Mouse (Mus musculus) heart, embryonic 16.5 days (tissue): ENCODE results near the gene Vmn1r188. TPM values are rescaled to one million over a fixed set of nuclear protein-coding genes. Genes with fewer than 3 reads are reported as not detected.
"Not testable (repeated sequence)": the region's sequence is repeated elsewhere in the genome, so short reads cannot be mapped to it uniquely, and the experiment has no call there.

Experiments used
- ATAC-seq: fragments of 200-750 bp; cut with Nextera tagmentation; replicated peaks from 2 replicates; pipeline ENCODE4 v1.8.0; 2017; ENCODE audit warnings: moderate number of reproducible peaks; ENCODE audit not compliant: insufficient read depth, low FRiP score; ENCODE audit errors: extremely low read depth
- H3K27ac ChIP-seq: fragments of 300-500 bp; sonication (generic); 2 replicates; pipeline ENCODE4 v1.5.1; 2014; ENCODE audit warnings: mild to moderate bottlenecking, low read length, control low read depth, moderate library complexity
- H3K27me3 ChIP-seq: fragments of 300-500 bp; sonication (generic); 2 replicates; pipeline ENCODE4 v1.6.1; 2014; ENCODE audit warnings: low read length, mixed read lengths; ENCODE audit not compliant: control insufficient read depth, insufficient read depth
- H3K36me3 ChIP-seq: fragments of 300-500 bp; sonication (generic); 2 replicates; pipeline ENCODE4 v1.6.1; 2014; ENCODE audit not compliant: control insufficient read depth, insufficient read depth
- H3K4me1 ChIP-seq: fragments of 300-500 bp; sonication (generic); 2 replicates; pipeline ENCODE4 v1.6.1; 2014; ENCODE audit warnings: low read length, mixed read lengths; ENCODE audit not compliant: control insufficient read depth, insufficient read depth
- H3K4me2 ChIP-seq: fragments of 300-500 bp; sonication (generic); 2 replicates; pipeline ENCODE4 v1.6.1; 2014; ENCODE audit warnings: low read depth, mild to moderate bottlenecking, control low read depth, low read length
- H3K4me3 ChIP-seq: fragments of 300-500 bp; sonication (generic); 2 replicates; pipeline ENCODE4 v1.5.1; 2014; ENCODE audit warnings: mild to moderate bottlenecking, control low read depth, low read length
- H3K9ac ChIP-seq: fragments of 300-500 bp; sonication (generic); 2 replicates; pipeline ENCODE4 v1.6.1; 2014; ENCODE audit warnings: low read length, control low read depth
- H3K9me3 ChIP-seq: fragments of 300-500 bp; sonication (generic); replicated peaks from 2 replicates; pipeline ENCODE4 v1.6.1; 2016; ENCODE audit warnings: low read length; ENCODE audit not compliant: control insufficient read depth
- WGBS: fragments of 180-500 bp; shearing (Covaris S2); extraction: QIAGEN DNeasy Blood & Tissue Kit; methylation state at CpG from one replicate; pipeline ENCODE4 v1.1.7; 2014; 5-methylcytosine and 5-hydroxymethylcytosine counted together
- polyA plus RNA-seq: library from polyadenylated mRNA; unstranded; fragments of >200 nt; fragmentation: Nextera tagmentation; extraction: Ambion mirVana; gene quantifications from 2 replicates; pipeline ENCODE4 v1.2.1, GENCODE M21; 2015

Gene Vmn1r188
- polyA plus RNA-seq, result not detected in 2 replicates

DNA sequence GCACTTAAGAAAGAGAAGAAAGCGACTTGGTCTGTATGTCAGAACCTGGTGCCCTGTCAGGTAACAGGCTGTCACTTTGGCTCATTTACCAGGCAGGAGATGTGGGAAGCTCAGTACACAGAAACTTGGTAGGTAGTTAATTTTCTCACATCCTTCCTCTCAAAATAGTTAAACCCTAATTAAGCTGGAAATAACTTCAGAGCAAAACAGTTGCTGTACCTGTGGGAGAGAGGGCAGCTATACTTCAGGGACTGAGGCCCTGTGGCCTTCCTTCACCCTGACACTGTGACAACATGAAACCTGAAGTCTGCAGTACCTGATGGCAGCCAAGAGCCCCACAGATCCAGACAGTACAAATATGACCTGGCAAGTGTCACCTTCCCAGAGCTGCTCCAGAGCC is at the start of gene Vmn1r188:
Gene Vmn1r188, plus strand, starts transcription at position 301 of the 400 bp plus-strand sequence.
- WGBS, result 72% methylated on average over 1 of the region's 1 CpGs
- not testable (repeated sequence) for ATAC-seq, H3K9me3 ChIP-seq, H3K4me1 ChIP-seq, H3K9ac ChIP-seq, H3K27ac ChIP-seq, H3K4me2 ChIP-seq, H3K36me3 ChIP-seq, H3K4me3 ChIP-seq, H3K27me3 ChIP-seq

GRCm38 (mm10) chr13:22034443-22035266 is 49.6 kb upstream of the Vmn1r188 start:
- Histone ChIP-seq H3K9ac (peak overlapping the region; percentile 75), H3K27ac (peak overlapping the region; percentile 79), H3K36me3 (no peaks in the 10 kb centered on the region), H3K9me3 (no peaks in the 10 kb centered on the region), H3K27me3 (no peaks in the 10 kb centered on the region), H3K4me2 (peak overlapping the region; percentile 66), H3K4me1 (peaks cover 11% of the 10 kb centered on the region), H3K4me3 (peak overlapping the region; percentile 51)
- WGBS, result under 1% methylated on average over 13 of the region's 14 CpGs
- no peak for ATAC-seq

GRCm38 (mm10) chr13:22035267-22036148 is 48.7 kb upstream of the Vmn1r188 start, which contains the start of the genes Hist1h2ah and Hist1h2bk:
TSS of gene Hist1h2ah (minus strand) at chr13:22035568.
TSS of gene Hist1h2bk (plus strand) at chr13:22035870.
- Histone ChIP-seq H3K4me2 (peak within 1 kb of the TSS; percentile 69), H3K4me1 (peaks cover 19% of the 10 kb centered on the region), H3K9ac (peak within 1 kb of the TSS; percentile 75), H3K4me3 (peak within 1 kb of the TSS; percentile 56), H3K27ac (peak within 1 kb of the TSS; percentile 79)
- not testable (repeated sequence) for H3K9me3 ChIP-seq, H3K27me3 ChIP-seq, H3K36me3 ChIP-seq
- WGBS, result under 1% methylated on average over 21 of the region's 69 CpGs
- ATAC-seq, result peak; percentile 96

- Histone ChIP-seq H3K4me1 (peaks cover 19% of the 10 kb centered on the region), H3K27me3 (no peaks in the 10 kb centered on the region), H3K4me2 (peak overlapping the region; percentile 58), H3K9ac (peak overlapping the region; percentile 43), H3K4me3 (peak overlapping the region; percentile 38), H3K9me3 (no peaks in the 10 kb centered on the region), H3K27ac (peak overlapping the region; percentile 48), H3K36me3 (no peaks in the 10 kb centered on the region)
- WGBS, result 4% methylated on average over 17 of the region's 23 CpGs
- ATAC-seq, result peak; percentile 16
Observed at GRCm38 (mm10) chr13:22036149-22036956, 47.9 kb upstream of the Vmn1r188 start.

GRCm38 (mm10) chr13:22036986-22037385 is 47.3 kb upstream of the Vmn1r188 start:
- no peak for ATAC-seq
- Histone ChIP-seq H3K9ac (peak overlapping the region; percentile 43), H3K36me3 (no peaks in the 10 kb centered on the region), H3K4me3 (peak overlapping the region; percentile 38; the same call in 1 of the 2 replicates), H3K4me1 (peaks cover 21% of the 10 kb centered on the region), H3K4me2 (peak overlapping the region; percentile 58), H3K27ac (peak overlapping the region; percentile 48), H3K9me3 (no peaks in the 10 kb centered on the region), H3K27me3 (no peaks in the 10 kb centered on the region)
- WGBS, result 70% methylated on average over 3 of the region's 3 CpGs

GRCm38 (mm10) chr13:22037415-22037814 is 46.8 kb upstream of the Vmn1r188 start:
- WGBS, result 72% methylated on average over 2 of the region's 2 CpGs
- Histone ChIP-seq H3K36me3 (no peaks in the 10 kb centered on the region), H3K4me1 (peaks cover 25% of the 10 kb centered on the region), H3K27me3 (no peaks in the 10 kb centered on the region), H3K27ac (no peak overlapping the region), H3K9ac (no peak overlapping the region), H3K4me3 (no peak overlapping the region), H3K9me3 (no peaks in the 10 kb centered on the region), H3K4me2 (no peak overlapping the region)
- no peak for ATAC-seq

DNA sequence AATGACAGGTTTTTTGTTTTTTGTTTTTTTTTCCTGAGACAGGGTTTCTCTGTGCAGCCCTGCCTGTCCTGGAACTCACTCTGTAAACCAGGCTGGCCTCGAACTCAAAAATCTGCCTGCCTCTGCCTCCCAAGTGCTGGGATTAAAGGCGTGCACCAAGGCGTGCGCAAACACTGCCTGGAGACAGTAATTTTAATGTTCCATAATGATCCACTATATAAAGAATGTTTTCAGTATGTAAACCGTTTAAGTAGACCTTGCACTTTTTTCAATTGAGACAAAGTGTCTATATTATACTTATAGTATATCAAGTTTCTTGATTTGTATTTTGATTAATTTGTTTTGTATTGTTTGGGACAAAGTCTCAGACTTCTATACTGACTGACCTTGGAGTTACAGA is 44.9 kb upstream of the Vmn1r188 start:
- H3K9me3 ChIP-seq, result no peaks in the 10 kb centered on the region
- no peaks in the 10 kb centered on the region for H3K27me3 ChIP-seq
- H3K36me3 ChIP-seq, result no peaks in the 10 kb centered on the region
- no peak overlapping the region for H3K9ac ChIP-seq
- H3K27ac ChIP-seq, result no peak overlapping the region
- 73% methylated on average over 5 of the region's 5 CpGs for WGBS
- peak overlapping the region; percentile 62; the same call in 1 of the 2 replicates for H3K4me2 ChIP-seq
- H3K4me3 ChIP-seq, result no peak overlapping the region
- peaks cover 31% of the 10 kb centered on the region for H3K4me1 ChIP-seq
- ATAC-seq, result no peak

- Histone ChIP-seq H3K9ac (peak overlapping the region; percentile 18; the same call in 1 of the 2 replicates), H3K4me1 (peaks cover 28% of the 10 kb centered on the region), H3K4me3 (peak overlapping the region; percentile 55), H3K27ac (peak overlapping the region; percentile 81), H3K36me3 (no peaks in the 10 kb centered on the region), H3K27me3 (no peaks in the 10 kb centered on the region), H3K9me3 (no peaks in the 10 kb centered on the region), H3K4me2 (peak overlapping the region; percentile 62)
- ATAC-seq, result no peak
- WGBS, result 11% methylated on average over 2 of the region's 2 CpGs
Observed at GRCm38 (mm10) chr13:22039951-22040463, 44.2 kb upstream of the Vmn1r188 start.
